Mouse (Mus musculus) brain, embryonic 14.5 days (tissue): ENCODE measurements around the gene Orc2. TPM values are rescaled to one million over a fixed set of nuclear protein-coding genes. Genes with fewer than 3 reads are reported as not detected.

Experiments
- DNase-seq: peaks from one replicate; pipeline ENCODE4 v3.0.0-alpha.2; 2011; ENCODE audit warnings: low read depth
- CTCF ChIP-seq: fragments of 200-500 bp; IDR thresholded peaks from 2 replicates; pipeline ENCODE4 v1.5.1; 2012; ENCODE audit warnings: inconsistent platforms, mild to moderate bottlenecking, moderate library complexity, borderline replicate concordance; ENCODE audit not compliant: insufficient read depth, insufficient read length; ENCODE audit errors: extremely low read depth
- POLR2A ChIP-seq: fragments of 200-500 bp; IDR thresholded peaks from 2 replicates; pipeline ENCODE4 v1.6.1; 2012; ENCODE audit warnings: mild to moderate bottlenecking, inconsistent platforms, borderline replicate concordance; ENCODE audit not compliant: poor library complexity, insufficient read depth, insufficient read length, severe bottlenecking; ENCODE audit errors: extremely low read depth
- polyA plus RNA-seq: library from polyadenylated mRNA; depleted of rRNA; stranded (reverse); fragments of >200 nt; gene quantifications from 2 replicates; pipeline ENCODE4 v1.2.3, GENCODE M21; 2012; rRNA removed

Orc2 gene
- polyA plus RNA-seq, 1 experiment, result 19.7 TPM

GRCm38 (mm10) chr1:58420961-58421360 lies 83.9 kb downstream of the Orc2 start:
- DNase-seq, result no peak
- TF ChIP-seq CTCF, result no peak
- no peak for TF ChIP-seq POLR2A

GRCm38 (mm10) chr1:58420032-58420431 lies 84.9 kb downstream of the Orc2 start:
- DNase-seq, result no peak
- no peak for TF ChIP-seq CTCF
- no peak for TF ChIP-seq POLR2A

- TF ChIP-seq POLR2A (no peak), CTCF (no peak)
- DNase-seq, result no peak
Observed at GRCm38 (mm10) chr1:58416048-58416447, 88.9 kb downstream of the Orc2 start.

- no peak for TF ChIP-seq POLR2A
- TF ChIP-seq CTCF, result peak; percentile 15; the same call in 1 of the 2 replicates
Observed at GRCm38 (mm10) chr1:58415442-58415841, 89.5 kb downstream of the Orc2 start.

More at GRCm38 (mm10) chr1:58415442-58415841, 89.5 kb downstream of the Orc2 start:
- DNase-seq, result no peak

Other genes with a start within 250 kb of the Orc2 start
- 0.01 and 0.04 TPM in 2 replicates for gene Aox2, start 226.8 kb downstream of the Orc2 start, polyA plus RNA-seq
- gene Bzw1, start 112.2 kb downstream of the Orc2 start, polyA plus RNA-seq, result 137 and 151 TPM in 2 replicates
- gene Clk1, start 81.0 kb downstream of the Orc2 start, polyA plus RNA-seq, result 204 and 259 TPM in 2 replicates
- 44.8 and 49.3 TPM in 2 replicates for gene Nif3l1, start 60.0 kb downstream of the Orc2 start, polyA plus RNA-seq
- 32.6 and 34.6 TPM in 2 replicates for gene Ppil3, start 59.6 kb downstream of the Orc2 start, polyA plus RNA-seq
- 4.7 and 6.0 TPM in 2 replicates for gene Fam126b, start 81.2 kb upstream of the Orc2 start, polyA plus RNA-seq
- 116 and 141 TPM in 2 replicates for gene Ndufb3, start 81.3 kb upstream of the Orc2 start, polyA plus RNA-seq
- gene Als2cr12, start 190.9 kb upstream of the Orc2 start, polyA plus RNA-seq, result not detected in 2 replicates
- gene Cflar, start 206.4 kb upstream of the Orc2 start, polyA plus RNA-seq, result 12.3 and 12.7 TPM in 2 replicates